Mouse (Mus musculus): ENCODE data around the gene Pebp1. TPM values are rescaled to one million over a fixed set of nuclear protein-coding genes. Genes with fewer than 3 reads are reported as not detected.
A peak's percentile ranks its signal among the peaks of the same experiment; 100 is the strongest.
"Not testable (repeated sequence)": the region's sequence is repeated elsewhere in the genome, so short reads cannot be mapped to it uniquely, and the experiment has no call there.

Pebp1 gene
- total RNA-seq (2021), result 100 to 1,000 TPM; 801 to 831 TPM
- long read RNA-seq, experiment 1, transcript Pebp1-201 (4 exons, 1,240 nt), result major isoform, 856 of 885 reads
- long read RNA-seq, experiment 1, partial matches to known transcripts, result 9 of 885 reads
- long read RNA-seq, experiment 1, other reads (novel, unspliced or antisense), result 20 of 885 reads
- long read RNA-seq, experiment 2, transcript Pebp1-201 (4 exons, 1,240 nt), result major isoform, 650 of 677 reads
- long read RNA-seq, experiment 2, partial matches to known transcripts, result 9 of 677 reads
- long read RNA-seq, experiment 2, other reads (novel, unspliced or antisense), result 18 of 677 reads

DNA sequence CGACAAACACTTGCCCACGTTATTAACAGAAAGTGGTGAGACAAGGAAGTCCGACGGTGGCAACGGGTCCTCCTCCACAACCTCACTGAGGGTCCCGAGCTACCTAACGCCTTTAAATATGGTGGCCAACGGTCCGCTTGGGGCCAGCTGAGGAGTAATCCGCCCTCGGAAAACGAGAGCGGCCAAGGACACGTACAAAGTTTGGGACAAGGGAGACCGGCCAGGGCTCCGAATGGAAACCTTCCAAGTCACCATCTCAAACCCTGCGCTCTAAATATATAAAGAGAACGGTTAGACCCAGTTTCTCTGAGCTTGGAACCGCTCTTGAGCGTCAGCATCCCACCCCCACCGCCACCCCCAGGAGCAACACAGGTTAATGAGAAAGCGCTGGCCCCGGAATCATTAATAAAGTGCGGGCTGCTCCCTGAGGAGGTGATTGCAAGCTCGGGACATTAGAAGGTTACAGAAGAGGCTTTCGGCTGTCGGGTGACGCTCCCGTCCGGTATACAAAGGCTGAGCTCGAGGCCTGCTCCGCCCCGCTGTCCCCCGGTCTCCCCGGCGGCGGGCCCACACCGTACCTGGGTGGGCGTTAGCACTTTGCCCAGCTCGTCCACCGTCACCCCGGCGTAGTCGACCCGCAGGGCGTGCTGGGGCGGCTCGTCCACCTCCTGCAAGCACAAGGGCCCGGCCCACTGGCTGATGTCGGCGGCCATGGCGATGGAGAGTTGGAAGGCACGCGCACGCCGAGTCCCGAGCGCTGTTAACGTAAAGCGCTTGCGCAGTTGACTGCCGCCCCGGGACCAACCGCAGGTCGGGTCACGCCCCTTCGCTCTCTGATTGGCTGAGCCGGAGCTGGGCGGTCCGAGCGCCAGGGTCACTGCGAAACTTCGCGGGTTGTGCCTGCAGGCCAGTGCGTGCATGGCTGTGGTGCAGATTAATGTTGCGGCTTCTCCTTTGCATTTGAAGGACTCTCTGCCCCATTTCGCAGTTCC is at the start of gene Pebp1:
TSS of gene Pebp1 (minus strand) at position 795 of the 992 bp plus-strand sequence.
- intact Hi-C loops (cut with DNase I), result loop anchor here (5.0 kb wide), 1 partner anchor 80 kb away; no protein-coding TSS in a partner anchor
- DNase-seq (ENCODE audit: low spot score in 2 of 2), result peak; percentile 92 to 96

DNA sequence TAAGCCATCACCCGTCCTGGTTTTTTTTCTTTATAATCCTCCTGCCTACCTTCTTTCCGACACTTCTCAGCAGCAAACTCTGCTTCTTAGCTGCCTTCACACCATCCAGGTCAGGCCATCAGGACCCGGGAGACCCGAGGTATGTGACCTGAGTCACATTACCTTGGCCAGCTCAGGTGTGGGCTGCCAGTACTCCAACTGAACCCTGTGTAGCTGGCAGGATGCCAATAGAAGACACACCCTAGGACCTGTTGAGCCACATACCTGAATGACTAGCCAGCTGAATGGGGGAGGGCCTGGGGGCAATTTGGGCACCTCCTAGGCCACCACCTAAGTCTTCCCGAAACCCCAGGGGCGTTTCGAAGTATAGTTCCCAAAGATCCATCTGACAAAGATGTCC is 43.0 kb upstream of the Pebp1 start:
- intact Hi-C loops (cut with DNase I), result no loop called here
- no peak for DNase-seq (ENCODE audit: low spot score in 2 of 2)

- intact Hi-C loops (cut with DNase I), result no loop called here
- DNase-seq (ENCODE audit: low spot score in 2 of 2), result no peak
These were observed 39.0 kb upstream of the Pebp1 start for GRCm38 (mm10) chr5:117326408-117326807.

GRCm38 (mm10) chr5:117323751-117324150 is 36.3 kb upstream of the Pebp1 start:
- DNase-seq (ENCODE audit: low spot score in 2 of 2), result no peak
- intact Hi-C loops (cut with DNase I), result no loop called here

DNA sequence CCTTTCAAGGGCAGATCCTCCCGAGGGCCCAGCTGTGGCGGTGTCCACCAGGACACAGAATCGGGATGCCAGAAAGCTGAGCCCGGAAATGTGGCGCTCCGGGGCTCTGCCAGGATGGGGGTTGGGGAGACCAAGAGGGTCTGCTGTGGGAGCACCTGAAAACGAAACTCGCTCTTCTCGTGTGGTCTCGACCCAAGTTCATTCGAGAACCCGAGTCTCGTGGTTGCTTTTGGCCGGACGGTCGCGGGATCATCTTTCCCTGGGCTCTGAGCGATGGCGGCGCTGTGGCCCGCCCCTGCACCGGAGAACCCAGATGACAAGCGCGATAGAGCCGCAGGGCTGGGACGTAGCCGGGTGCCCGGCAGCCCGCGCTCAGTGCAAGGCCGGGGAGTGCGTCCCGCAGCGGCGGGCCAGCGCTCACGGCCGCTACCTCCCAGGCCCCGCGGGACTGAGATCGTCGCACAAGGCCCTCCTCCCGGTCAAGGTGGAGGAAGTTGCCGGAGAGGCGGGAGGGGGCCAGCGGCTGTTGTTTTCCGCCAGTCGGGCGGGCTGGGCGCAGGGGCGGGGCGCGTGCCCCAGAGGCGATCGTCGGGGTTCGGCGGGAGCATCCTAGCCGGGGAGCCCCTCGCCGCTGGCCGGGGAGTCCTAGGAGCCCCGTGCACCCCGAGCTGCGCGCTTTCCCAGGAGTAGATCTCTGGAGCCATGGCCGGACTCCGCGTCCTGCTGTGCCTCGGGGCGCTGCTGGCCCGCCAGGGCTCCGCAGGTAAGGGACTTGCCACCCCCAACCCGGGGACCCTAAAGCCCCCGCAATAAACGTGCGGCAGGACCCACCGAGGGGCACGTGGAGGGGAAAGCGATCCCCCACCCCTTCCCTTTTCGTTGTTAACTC is 31.6 kb upstream of the Pebp1 start, which contains the start of gene Vsig10:
TSS of gene Vsig10 (plus strand) at position 343 of the 889 bp plus-strand sequence.
- intact Hi-C loops (cut with DNase I), result loop anchor here (5.0 kb wide), 1 partner anchor 38 kb away; the partner anchor contains the start of gene Wsb2
- peak in 1 of 2 experiments; percentile 18 for DNase-seq (ENCODE audit: low spot score in 2 of 2)

GRCm38 (mm10) chr5:117314587-117315428 is 27.4 kb upstream of the Pebp1 start:
- intact Hi-C loops (cut with DNase I), result loop anchor here (5.0 kb wide), 2 partner anchors 42 to 1018 kb away; partner anchors contain the start of gene Wsb2
- DNase-seq (ENCODE audit: low spot score in 2 of 2), result no peak

DNA sequence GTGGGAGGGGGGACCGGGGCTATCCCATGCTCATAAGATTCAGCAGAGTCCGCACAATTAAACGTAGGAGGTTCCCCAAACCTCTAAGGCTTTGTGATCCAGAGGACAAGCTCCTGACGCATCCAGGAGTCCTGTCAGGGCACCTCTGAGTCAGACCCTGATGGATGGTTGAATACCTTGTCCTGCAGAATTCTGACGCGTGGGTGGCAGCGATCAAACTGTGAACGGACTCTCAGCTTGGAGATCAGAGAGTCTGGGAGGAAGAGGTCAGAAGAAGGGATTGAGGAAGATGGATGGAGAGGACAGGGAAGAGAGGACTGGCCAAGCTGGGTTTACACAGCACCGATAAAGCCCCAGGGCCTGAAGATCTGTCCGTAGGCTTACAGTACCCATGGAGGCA is 26.5 kb upstream of the Pebp1 start:
- DNase-seq (ENCODE audit: low spot score in 2 of 2), result no peak

GRCm38 (mm10) chr5:117313420-117313819 is 26.0 kb upstream of the Pebp1 start:
- intact Hi-C loops (cut with DNase I), result loop anchor here (5.0 kb wide), 1 partner anchor 1016 kb away; no protein-coding TSS in a partner anchor
- DNase-seq (ENCODE audit: low spot score in 2 of 2), result no peak

More for the DNA sequence above, 26.5 kb upstream of the Pebp1 start:
- intact Hi-C loops (cut with DNase I), result loop anchor here (5.0 kb wide), 1 partner anchor 1017 kb away; no protein-coding TSS in a partner anchor

DNA sequence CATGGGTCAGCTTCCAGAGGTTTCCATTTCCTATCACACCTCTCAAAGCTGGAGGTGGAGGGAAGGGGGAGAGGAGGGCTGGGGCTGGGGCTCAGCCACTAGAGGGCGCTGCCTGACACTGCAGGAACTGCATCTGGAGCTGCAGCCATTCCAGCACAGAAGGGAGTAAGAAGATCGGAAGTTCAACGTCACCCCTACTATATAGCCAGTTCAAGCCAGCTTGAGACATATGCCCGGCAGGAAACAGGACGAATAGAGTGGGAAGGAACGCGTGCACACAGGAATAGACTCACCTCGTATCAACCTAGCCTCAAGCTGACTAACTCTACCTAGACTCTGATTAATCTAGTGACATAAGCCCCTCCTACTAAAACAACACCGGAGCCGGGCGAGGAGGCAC is 20.3 kb upstream of the Pebp1 start:
- DNase-seq (ENCODE audit: low spot score in 2 of 2), result peak; percentile 42 to 61
- intact Hi-C loops (cut with DNase I), result loop anchor here (5.0 kb wide), 2 partner anchors 185 to 190 kb away; partner anchors contain the start of gene Suds3

DNA sequence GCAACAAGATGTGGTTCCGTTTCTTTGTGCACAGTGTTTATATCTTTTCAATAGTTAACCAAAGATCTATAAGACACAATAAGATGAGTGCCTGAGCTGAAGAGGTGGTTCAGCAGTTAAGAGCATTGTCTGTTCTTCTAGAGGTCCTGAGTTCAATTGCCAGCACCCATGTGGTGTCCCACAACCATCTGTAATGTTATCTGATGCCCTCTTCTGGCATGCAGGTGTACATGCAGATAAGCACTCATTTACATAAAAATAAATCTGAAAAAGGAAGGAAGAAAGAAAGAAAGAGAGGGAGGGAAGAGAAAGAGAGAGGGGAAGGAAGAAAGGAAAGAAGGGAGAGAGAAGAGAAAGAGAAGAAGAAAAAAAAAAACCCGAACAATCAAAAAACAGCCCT is 19.4 kb upstream of the Pebp1 start:
- intact Hi-C loops (cut with DNase I), result loop anchor here (5.0 kb wide), 2 partner anchors 185 to 190 kb away; partner anchors contain the start of gene Suds3
- no peak for DNase-seq (ENCODE audit: low spot score in 2 of 2)

DNA sequence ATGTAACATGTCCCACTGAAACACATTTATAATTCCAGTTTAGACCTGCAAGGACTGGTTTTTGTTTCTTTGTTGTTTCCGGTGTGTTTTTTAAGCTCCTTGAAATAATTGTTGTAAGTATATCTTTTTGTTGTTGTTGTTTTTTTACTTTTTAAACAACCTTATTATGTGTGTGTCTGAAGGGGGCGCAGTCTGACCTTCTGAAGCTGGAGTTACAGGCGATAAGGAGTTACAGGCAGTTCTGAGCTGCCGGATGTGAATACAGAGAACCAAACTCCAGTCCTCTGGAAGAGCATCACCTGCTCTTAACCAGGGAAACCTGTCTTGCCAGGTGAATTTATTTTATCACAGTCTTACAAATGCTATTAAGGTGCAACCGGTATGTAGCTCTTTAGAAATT is 18.3 kb upstream of the Pebp1 start:
- intact Hi-C loops (cut with DNase I), result loop anchor here (5.0 kb wide), 2 partner anchors 187 to 188 kb away; partner anchors contain the start of gene Suds3
- DNase-seq (ENCODE audit: low spot score in 2 of 2), result no peak

GRCm38 (mm10) chr5:117304947-117305346 is 17.5 kb upstream of the Pebp1 start:
- intact Hi-C loops (cut with DNase I), result loop anchor here (5.0 kb wide), 2 partner anchors 187 to 188 kb away; partner anchors contain the start of gene Suds3
- DNase-seq (ENCODE audit: low spot score in 2 of 2), result peak; percentile 82 to 85

DNA sequence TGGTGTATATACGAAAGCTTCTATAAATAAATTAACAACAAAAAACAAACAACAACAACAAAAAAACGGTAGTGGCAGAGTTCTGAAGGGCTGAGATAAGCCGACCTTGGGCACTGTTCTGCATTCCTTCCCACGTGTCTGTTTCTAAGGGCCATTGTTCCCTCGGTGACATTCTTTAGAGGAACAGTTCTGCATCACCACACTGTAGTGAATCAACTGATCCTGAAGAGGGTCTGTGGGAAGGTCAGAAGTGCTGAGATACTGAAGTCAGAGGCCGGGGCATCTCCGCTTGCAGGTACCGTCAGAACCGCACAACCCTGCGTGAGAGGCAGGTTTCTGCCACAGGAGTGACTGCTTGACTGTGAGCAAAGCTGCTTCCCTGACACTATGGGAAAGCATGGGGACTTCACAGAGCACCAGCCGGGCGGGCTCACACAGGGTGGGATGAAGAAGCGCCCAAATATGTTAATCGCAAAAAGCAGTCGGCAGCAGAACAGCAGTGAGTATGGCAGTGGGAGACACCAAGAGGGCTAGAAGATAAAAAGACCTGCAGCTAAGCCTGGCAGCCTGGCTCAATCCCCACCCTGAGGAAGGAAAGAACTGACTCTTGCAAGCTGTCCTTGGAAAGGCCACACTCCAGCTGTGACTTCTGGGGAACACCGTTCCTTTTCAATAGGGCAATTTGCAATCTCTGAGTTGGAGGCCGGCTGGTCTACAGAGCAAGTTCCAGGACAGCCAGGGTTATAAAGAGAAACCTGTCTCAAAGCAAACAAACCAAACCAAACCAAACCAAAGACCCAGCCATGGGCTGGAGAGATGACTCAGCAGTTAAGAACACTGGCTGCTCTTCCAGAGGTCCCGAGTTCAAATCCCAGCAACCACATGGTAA is 16.5 kb upstream of the Pebp1 start:
- intact Hi-C loops (cut with DNase I), result no loop called here
- no peak for DNase-seq (ENCODE audit: low spot score in 2 of 2)

GRCm38 (mm10) chr5:117302899-117303298 is 15.5 kb upstream of the Pebp1 start:
- intact Hi-C loops (cut with DNase I), result no loop called here
- DNase-seq (ENCODE audit: low spot score in 2 of 2), result no peak

DNA sequence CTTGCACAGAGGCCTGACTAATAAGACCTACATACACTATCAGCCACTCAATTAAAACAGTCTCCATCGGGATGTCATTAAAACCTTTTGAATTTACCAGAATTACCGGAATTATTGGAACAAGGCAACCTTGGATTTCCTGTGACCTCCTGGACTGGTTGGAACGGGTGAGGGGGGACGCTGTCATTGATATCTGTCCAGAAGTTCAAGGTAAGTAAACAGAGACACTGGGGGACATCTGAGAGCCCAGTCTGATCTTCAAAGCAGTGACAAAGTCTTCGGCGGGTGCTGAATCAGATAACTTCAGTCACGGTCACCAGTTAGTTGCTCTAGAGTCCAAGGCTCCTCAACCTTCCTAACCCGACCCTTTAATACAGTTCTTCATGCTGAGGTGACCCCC is 7.6 kb upstream of the Pebp1 start:
- intact Hi-C loops (cut with DNase I), result no loop called here
- no peak for DNase-seq (ENCODE audit: low spot score in 2 of 2)

DNA sequence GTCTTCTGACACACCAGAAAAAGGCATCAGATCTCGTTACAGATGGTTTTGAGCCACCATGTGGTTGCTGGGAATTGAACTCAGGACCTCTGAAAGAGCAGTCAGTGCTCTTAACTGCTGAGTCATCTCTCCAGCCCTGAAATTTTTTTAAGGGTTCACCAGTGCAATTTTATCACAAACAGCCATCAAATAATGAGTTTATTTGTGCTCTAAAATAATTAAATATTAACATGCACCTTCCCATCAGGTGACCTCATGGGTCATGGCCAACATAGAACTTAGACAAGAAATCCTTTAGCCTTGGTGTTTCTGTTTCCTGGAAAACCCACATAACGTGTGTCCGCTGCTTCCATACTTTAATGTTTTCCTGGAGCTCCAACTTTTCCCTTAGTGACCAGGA is 6.4 kb upstream of the Pebp1 start:
- intact Hi-C loops (cut with DNase I); DNase-seq (ENCODE audit: low spot score in 2 of 2): not testable (repeated sequence)

GRCm38 (mm10) chr5:117292547-117292946 is 5.1 kb upstream of the Pebp1 start:
- intact Hi-C loops (cut with DNase I), result no loop called here
- no peak for DNase-seq (ENCODE audit: low spot score in 2 of 2)

Data from left cerebral cortex, postnatal 14 days (tissue).